Mouse (Mus musculus): ENCODE results near the gene Smg7.
A peak's percentile ranks its signal among the peaks of the same experiment; 100 is the strongest.

The Smg7 gene

GRCm38 (mm10) chr1:152807619-152808391 is 94.6 kb downstream of the Smg7 start:
- peak; percentile 41 to 64 for DNase-seq

- no peak for DNase-seq
Measured at GRCm38 (mm10) chr1:152804907-152805306, 97.5 kb downstream of the Smg7 start.

- DNase-seq = no peak
Measured at GRCm38 (mm10) chr1:152800633-152801176, 101.7 kb downstream of the Smg7 start.

GRCm38 (mm10) chr1:152799897-152800296 is 102.5 kb downstream of the Smg7 start, which contains the start of gene Ncf2:
Ncf2 (plus strand) TSS chr1:152800194.
- no peak for DNase-seq

- DNase-seq = peak in 1 of 2 experiments; percentile 33
Measured at GRCm38 (mm10) chr1:152798125-152798524, 104.3 kb downstream of the Smg7 start.

- no peak for DNase-seq
Measured at GRCm38 (mm10) chr1:152796683-152797263, 105.7 kb downstream of the Smg7 start.

- DNase-seq = no peak
Measured at GRCm38 (mm10) chr1:152795688-152796255, 106.7 kb downstream of the Smg7 start.

- DNase-seq = no peak
Measured at GRCm38 (mm10) chr1:152793495-152794130, 108.8 kb downstream of the Smg7 start.

GRCm38 (mm10) chr1:152792736-152793494 is 109.5 kb downstream of the Smg7 start:
- DNase-seq = no peak

GRCm38 (mm10) chr1:152791269-152791668 is 111.2 kb downstream of the Smg7 start:
- DNase-seq = no peak

- no peak for DNase-seq
Measured at GRCm38 (mm10) chr1:152790821-152791220, 111.6 kb downstream of the Smg7 start.

- peak; percentile 20 to 59 for DNase-seq
Measured at GRCm38 (mm10) chr1:152790254-152790653, 112.2 kb downstream of the Smg7 start.

GRCm38 (mm10) chr1:152788121-152788660 is 114.3 kb downstream of the Smg7 start:
- no peak for DNase-seq
